Mouse (Mus musculus) bone marrow macrophage, adult 2 months (primary cell): ENCODE results near the gene Coro2a.

Experiments used
- CTCF ChIP-seq: IDR thresholded peaks from 2 replicates; pipeline ENCODE4 v1.5.1; 2012; ENCODE audit warnings: low read depth, mild to moderate bottlenecking, low read length, moderate library complexity
- POLR2A ChIP-seq: IDR thresholded peaks from 2 replicates; pipeline ENCODE4 v1.6.1; 2012; ENCODE audit warnings: mild to moderate bottlenecking, low read depth, low read length, borderline replicate concordance

DNA sequence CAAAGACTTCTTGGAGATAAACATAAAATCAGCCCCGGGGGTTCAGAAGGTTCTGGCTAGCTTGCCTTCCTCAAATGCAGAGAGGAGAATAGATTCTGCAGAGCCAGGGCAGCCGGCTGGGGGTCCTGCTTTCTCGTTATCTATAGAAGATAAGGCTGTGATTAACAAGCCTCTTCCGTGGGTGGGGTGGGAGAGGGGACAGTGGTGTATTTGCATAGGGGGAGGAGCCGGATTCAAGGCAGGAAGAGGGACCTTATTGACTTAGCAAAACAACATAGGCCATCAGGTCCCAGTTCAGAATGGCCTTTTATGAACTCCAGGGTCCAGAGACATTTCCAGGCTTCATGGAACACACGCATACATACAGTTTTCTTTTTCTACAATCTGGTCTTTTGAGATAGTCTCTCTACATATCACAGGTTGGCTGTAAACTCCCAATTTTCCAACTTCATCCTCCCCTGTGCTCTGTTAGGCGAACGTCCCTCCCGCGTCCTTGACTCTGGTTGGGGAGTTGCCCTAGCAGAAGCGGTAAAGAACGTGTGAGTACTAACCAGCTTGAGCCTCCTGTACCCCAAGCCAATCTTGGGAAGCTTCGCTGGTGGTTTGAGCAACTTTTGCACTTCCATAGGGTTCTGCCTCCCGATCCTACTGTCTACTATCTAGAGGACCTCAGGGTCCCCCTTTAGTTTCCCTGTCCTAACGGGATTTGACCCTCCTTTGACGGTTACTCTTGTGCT is 66.7 kb downstream of the Coro2a start:
- no peak for TF ChIP-seq POLR2A
- TF ChIP-seq CTCF, result no peak
